Mouse (Mus musculus): Measurements from ENCODE around the gene Ly6g6e. TPM values are rescaled to one million over a fixed set of nuclear protein-coding genes. Genes with fewer than 3 reads are reported as not detected.
A peak's percentile ranks its signal among the peaks of the same experiment; 100 is the strongest.

The Ly6g6e gene
- polyA plus RNA-seq, 1 experiment from 2014 or later = 0.81 TPM

DNA sequence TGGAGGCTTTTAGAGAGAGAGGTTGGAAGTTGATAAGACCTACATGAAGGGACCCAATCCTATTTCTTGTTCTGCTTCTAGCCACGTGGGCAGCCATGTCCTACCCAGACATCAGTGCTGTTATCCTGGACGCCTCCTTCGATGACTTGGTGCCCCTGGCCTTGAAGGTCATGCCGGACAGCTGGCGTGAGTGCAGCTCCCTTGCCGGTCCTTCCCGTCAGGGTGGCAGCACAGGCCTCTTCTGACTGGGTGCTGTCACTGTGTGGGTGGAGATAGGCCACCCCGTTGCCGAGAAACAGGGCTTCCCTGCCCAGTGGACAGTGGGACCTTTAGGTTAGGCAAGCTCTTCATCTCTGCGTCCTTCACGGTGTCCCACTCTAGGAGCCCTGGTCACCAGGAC, 24.5 kb downstream of the Ly6g6e start:
- no peak for ATAC-seq (ENCODE audit: low FRiP score, low TSS enrichment)
- no peaks in the 10 kb centered on the region for H3K9me3 ChIP-seq (ENCODE audit: control insufficient read depth, low read length)
- peaks cover 72% of the 10 kb centered on the region for H3K36me3 ChIP-seq (ENCODE audit: control insufficient read depth, insufficient read depth, low read length)
- H3K4me3 ChIP-seq (ENCODE audit: low read length) = no peak overlapping the region
- peak overlapping the region; percentile 13; the same call in 1 of the 2 replicates for H3K9ac ChIP-seq (ENCODE audit: low read depth, low read length)
- 81% methylated on average over 11 of the region's 11 CpGs for WGBS
- H3K4me2 ChIP-seq (replicated peaks; ENCODE audit: low read depth, low read length) = no peak overlapping the region
- H3K4me1 ChIP-seq (ENCODE audit: control insufficient read depth, insufficient read depth, low read length) = peaks cover 10% of the 10 kb centered on the region; the same call in 1 of the 2 replicates
- H3K27ac ChIP-seq (ENCODE audit: low read depth, low read length) = no peak overlapping the region
- no peaks in the 10 kb centered on the region for H3K27me3 ChIP-seq (ENCODE audit: control insufficient read depth, insufficient read depth, low read length)

DNA sequence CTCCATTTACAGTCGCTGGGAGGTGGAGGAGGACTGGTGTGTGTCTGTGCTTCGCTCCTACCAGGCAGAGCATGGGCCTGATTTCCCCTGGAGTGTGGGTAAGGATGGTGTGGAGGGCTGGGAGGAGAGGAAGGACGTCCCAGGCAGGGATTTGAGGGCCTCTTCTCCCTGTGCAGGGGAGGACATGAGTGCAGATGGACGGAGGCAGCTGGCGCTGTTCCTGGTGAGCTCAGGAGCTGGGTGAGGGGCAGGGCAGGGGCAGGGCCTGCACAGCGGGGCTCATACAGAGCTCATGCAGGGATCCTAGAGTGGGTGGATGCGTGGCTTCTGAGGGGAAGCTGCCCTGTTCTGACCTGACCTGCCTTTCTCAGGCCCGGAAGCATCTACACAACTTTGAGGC, 25.6 kb downstream of the Ly6g6e start:
- Histone ChIP-seq H3K9me3 (ENCODE audit: control insufficient read depth, low read length) (no peaks in the 10 kb centered on the region), H3K27me3 (ENCODE audit: control insufficient read depth, insufficient read depth, low read length) (no peaks in the 10 kb centered on the region), H3K36me3 (ENCODE audit: control insufficient read depth, insufficient read depth, low read length) (peaks cover 61% of the 10 kb centered on the region), H3K27ac (ENCODE audit: low read depth, low read length) (peak overlapping the region; percentile 24; the same call in 1 of the 2 replicates), H3K9ac (ENCODE audit: low read depth, low read length) (no peak overlapping the region), H3K4me1 (ENCODE audit: control insufficient read depth, insufficient read depth, low read length) (peaks cover 10% of the 10 kb centered on the region; the same call in 1 of the 2 replicates), H3K4me3 (ENCODE audit: low read length) (no peak overlapping the region), H3K4me2 (replicated peaks; ENCODE audit: low read depth, low read length) (no peak overlapping the region)
- WGBS = 70% methylated on average over 8 of the region's 8 CpGs
- peak; percentile 21; the same call in 1 of the 2 replicates for ATAC-seq (ENCODE audit: low FRiP score, low TSS enrichment)

DNA sequence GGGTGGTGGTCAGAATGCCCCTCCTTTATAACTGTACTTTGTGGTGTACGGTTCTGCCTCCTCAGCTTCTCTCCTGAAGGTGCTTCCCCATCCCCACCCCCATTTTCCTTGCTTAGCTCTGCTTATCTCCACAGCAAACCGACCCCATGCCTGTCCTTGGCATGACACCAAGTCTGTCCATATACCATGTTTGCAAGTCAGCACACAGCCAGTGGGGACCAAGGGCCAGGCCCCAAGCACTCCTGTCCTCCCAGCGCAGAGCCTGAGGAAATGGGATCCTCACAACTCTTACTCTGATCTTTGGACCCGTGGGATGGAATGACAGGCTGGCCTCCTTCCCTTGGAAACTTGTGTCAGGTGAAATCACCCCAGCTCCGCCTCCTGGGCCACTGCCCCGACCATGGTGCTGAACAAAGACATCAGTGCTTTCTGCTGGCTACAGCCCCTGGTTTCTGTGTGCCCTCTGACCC, 26.6 kb downstream of the Ly6g6e start:
- Histone ChIP-seq H3K27ac (ENCODE audit: low read depth, low read length) (no peak overlapping the region), H3K27me3 (ENCODE audit: control insufficient read depth, insufficient read depth, low read length) (no peaks in the 10 kb centered on the region), H3K4me2 (replicated peaks; ENCODE audit: low read depth, low read length) (no peak overlapping the region), H3K9me3 (ENCODE audit: control insufficient read depth, low read length) (no peaks in the 10 kb centered on the region), H3K36me3 (ENCODE audit: control insufficient read depth, insufficient read depth, low read length) (peaks cover 53% of the 10 kb centered on the region), H3K4me1 (ENCODE audit: control insufficient read depth, insufficient read depth, low read length) (peaks cover 10% of the 10 kb centered on the region; the same call in 1 of the 2 replicates), H3K4me3 (ENCODE audit: low read length) (no peak overlapping the region), H3K9ac (ENCODE audit: low read depth, low read length) (no peak overlapping the region)
- ATAC-seq (ENCODE audit: low FRiP score, low TSS enrichment) = no peak
- 64% methylated on average over 6 of the region's 6 CpGs for WGBS

DNA sequence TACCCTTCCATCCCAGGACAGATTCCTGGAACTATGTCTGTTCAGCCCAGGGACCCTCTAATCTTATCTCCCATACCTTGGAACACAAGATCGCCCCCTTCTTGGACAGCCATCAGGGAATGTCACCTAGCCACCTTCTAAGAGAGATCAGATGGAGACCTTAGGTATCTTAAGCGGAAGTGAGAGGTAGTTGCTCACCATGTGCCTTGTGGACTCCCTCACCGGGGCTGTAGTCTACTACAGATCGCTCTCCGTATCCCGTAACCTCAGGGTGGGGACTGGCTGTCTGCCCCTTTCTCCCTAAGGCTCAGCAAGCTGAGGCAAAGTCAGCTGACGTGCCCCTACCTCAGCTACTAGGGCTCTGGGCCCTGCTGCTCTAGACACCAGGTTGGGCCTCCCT, 27.4 kb downstream of the Ly6g6e start:
- ATAC-seq (ENCODE audit: low FRiP score, low TSS enrichment) = no peak
- no peak overlapping the region for H3K4me2 ChIP-seq (replicated peaks; ENCODE audit: low read depth, low read length)
- no peak overlapping the region for H3K9ac ChIP-seq (ENCODE audit: low read depth, low read length)
- H3K36me3 ChIP-seq (ENCODE audit: control insufficient read depth, insufficient read depth, low read length) = peaks cover 45% of the 10 kb centered on the region
- WGBS = 93% methylated on average over 7 of the region's 7 CpGs
- H3K9me3 ChIP-seq (ENCODE audit: control insufficient read depth, low read length) = no peaks in the 10 kb centered on the region
- H3K27ac ChIP-seq (ENCODE audit: low read depth, low read length) = no peak overlapping the region
- H3K27me3 ChIP-seq (ENCODE audit: control insufficient read depth, insufficient read depth, low read length) = no peaks in the 10 kb centered on the region
- no peak overlapping the region for H3K4me3 ChIP-seq (ENCODE audit: low read length)
- peaks cover 10% of the 10 kb centered on the region; the same call in 1 of the 2 replicates for H3K4me1 ChIP-seq (ENCODE audit: control insufficient read depth, insufficient read depth, low read length)

DNA sequence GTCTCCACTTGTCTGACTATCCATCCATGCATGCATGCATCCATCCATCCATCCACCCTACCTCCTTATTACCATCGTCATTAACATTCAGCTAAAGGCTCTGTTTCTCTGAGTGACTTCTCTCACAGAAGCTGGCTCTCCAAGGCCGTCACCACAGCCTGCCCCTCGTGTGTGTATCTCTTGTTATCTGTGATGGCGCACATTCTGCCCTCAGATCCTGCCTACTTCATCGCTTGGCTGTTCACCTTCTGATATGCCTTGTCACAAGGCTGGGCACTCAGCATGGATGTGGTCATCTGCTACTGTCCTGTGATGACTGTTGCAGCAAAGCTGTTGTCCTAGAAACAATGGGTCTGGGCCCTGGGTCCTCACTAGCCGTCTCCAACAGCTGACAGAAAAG, 28.1 kb downstream of the Ly6g6e start:
- Histone ChIP-seq H3K4me1 (ENCODE audit: control insufficient read depth, insufficient read depth, low read length) (peaks cover 10% of the 10 kb centered on the region; the same call in 1 of the 2 replicates), H3K4me2 (replicated peaks; ENCODE audit: low read depth, low read length) (no peak overlapping the region), H3K9ac (ENCODE audit: low read depth, low read length) (no peak overlapping the region), H3K27me3 (ENCODE audit: control insufficient read depth, insufficient read depth, low read length) (no peaks in the 10 kb centered on the region), H3K9me3 (ENCODE audit: control insufficient read depth, low read length) (no peaks in the 10 kb centered on the region), H3K4me3 (ENCODE audit: low read length) (no peak overlapping the region), H3K36me3 (ENCODE audit: control insufficient read depth, insufficient read depth, low read length) (peaks cover 39% of the 10 kb centered on the region), H3K27ac (ENCODE audit: low read depth, low read length) (no peak overlapping the region)
- 78% methylated on average over 6 of the region's 6 CpGs for WGBS
- ATAC-seq (ENCODE audit: low FRiP score, low TSS enrichment) = no peak

DNA sequence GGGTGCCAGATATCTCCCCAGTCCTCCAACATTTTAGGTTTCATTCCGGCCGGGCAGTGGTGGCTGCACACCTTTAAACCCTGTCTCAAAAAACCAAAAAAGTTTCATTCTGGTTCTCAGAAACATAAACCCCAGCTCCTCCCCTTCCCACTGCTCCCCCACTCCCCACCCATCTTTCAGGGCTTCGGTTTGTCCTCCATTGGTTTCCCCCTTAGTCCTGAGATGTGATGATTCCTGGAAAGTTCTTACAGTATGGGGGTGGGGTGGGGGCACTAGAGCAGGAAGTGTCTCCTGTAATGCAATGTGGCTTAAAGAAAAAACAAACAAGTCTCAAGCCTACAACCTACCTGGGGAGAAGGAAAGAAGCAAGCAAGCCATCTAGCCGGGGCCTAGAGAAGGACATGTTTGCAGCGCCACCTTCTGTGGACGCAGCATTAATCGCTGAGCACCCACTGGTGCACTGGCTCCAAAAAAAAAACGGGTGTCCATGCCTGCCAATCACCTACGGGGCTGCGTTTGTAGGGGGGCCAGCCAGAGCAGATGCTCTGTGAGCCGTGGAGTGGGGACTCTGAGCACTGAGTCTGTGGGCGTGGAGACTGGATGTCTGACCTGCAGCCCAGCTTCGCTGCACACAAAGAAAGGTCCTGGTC, 29.2 kb downstream of the Ly6g6e start:
- Histone ChIP-seq H3K9ac (ENCODE audit: low read depth, low read length) (0 out of 2 replicates have a peak overlapping the region, but pooled peaks have one; percentile 40), H3K4me3 (ENCODE audit: low read length) (no peak overlapping the region), H3K27ac (ENCODE audit: low read depth, low read length) (no peak overlapping the region), H3K4me2 (replicated peaks; ENCODE audit: low read depth, low read length) (peak overlapping the region; percentile 28), H3K9me3 (ENCODE audit: control insufficient read depth, low read length) (no peaks in the 10 kb centered on the region), H3K27me3 (ENCODE audit: control insufficient read depth, insufficient read depth, low read length) (no peaks in the 10 kb centered on the region), H3K36me3 (ENCODE audit: control insufficient read depth, insufficient read depth, low read length) (peaks cover 28% of the 10 kb centered on the region), H3K4me1 (ENCODE audit: control insufficient read depth, insufficient read depth, low read length) (peaks cover 10% of the 10 kb centered on the region; the same call in 1 of the 2 replicates)
- 25% methylated on average over 13 of the region's 13 CpGs for WGBS
- ATAC-seq (ENCODE audit: low FRiP score, low TSS enrichment) = peak; percentile 33; the same call in 1 of the 2 replicates

DNA sequence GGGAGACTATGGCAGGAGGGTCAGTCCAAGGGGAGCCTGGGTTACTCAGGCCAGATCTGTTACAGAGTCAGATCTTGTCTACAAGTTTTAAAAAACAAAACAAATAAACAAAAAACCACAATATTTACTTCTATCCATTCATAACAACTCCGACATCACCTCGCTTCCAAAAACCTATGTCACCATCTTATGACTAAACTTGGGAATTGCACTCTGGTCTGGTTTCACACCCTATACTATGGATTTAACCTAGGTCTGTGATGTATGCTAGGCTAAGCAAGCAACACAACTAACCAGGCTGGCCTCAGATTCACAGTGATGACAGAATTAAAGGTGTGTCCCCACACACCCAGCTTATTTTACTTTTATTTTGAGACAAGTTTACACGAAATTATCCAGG, 29.8 kb downstream of the Ly6g6e start:
- Histone ChIP-seq H3K4me3 (ENCODE audit: low read length) (no peak overlapping the region), H3K9ac (ENCODE audit: low read depth, low read length) (no peak overlapping the region), H3K27ac (ENCODE audit: low read depth, low read length) (no peak overlapping the region), H3K4me2 (replicated peaks; ENCODE audit: low read depth, low read length) (no peak overlapping the region), H3K36me3 (ENCODE audit: control insufficient read depth, insufficient read depth, low read length) (peaks cover 22% of the 10 kb centered on the region), H3K27me3 (ENCODE audit: control insufficient read depth, insufficient read depth, low read length) (no peaks in the 10 kb centered on the region), H3K4me1 (ENCODE audit: control insufficient read depth, insufficient read depth, low read length) (peaks cover 7% of the 10 kb centered on the region; the same call in 1 of the 2 replicates), H3K9me3 (ENCODE audit: control insufficient read depth, low read length) (no peaks in the 10 kb centered on the region)
- ATAC-seq (ENCODE audit: low FRiP score, low TSS enrichment) = no peak
- 76% methylated on average over 3 of the region's 3 CpGs for WGBS

DNA sequence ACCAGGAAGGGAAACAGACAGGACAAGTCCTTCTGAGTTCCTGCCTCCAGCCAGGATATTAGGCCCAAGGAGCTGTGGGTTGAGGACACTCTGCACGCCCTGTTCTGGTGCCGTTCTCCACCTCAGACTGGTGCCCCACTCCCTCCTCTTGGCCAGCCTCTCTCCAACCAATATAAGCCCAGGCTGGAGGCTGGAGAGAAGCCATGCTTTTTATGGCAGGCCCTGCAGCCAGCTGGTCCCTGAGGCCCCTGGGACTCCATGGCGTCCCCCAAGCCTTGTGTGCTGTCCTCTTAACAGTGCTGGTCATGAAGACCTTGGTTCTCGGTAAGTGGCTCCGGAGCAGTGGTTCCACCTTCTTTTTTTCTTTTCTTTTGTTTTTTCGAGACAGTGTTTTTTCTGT, 31.4 kb downstream of the Ly6g6e start, which contains the start of gene Ly6g5c:
Gene Ly6g5c, plus strand, starts transcription at position 183 of the 400 bp plus-strand sequence.
- no peaks in the 10 kb centered on the region for H3K9me3 ChIP-seq (ENCODE audit: control insufficient read depth, low read length)
- no peak within 1 kb of the TSS for H3K4me2 ChIP-seq (replicated peaks; ENCODE audit: low read depth, low read length)
- no peak within 1 kb of the TSS for H3K4me3 ChIP-seq (ENCODE audit: low read length)
- no peak for ATAC-seq (ENCODE audit: low FRiP score, low TSS enrichment)
- H3K27me3 ChIP-seq (ENCODE audit: control insufficient read depth, insufficient read depth, low read length) = no peaks in the 10 kb centered on the region
- peaks cover 4% of the 10 kb centered on the region; the same call in 1 of the 2 replicates for H3K4me1 ChIP-seq (ENCODE audit: control insufficient read depth, insufficient read depth, low read length)
- peaks cover 7% of the 10 kb centered on the region for H3K36me3 ChIP-seq (ENCODE audit: control insufficient read depth, insufficient read depth, low read length)
- no peak within 1 kb of the TSS for H3K27ac ChIP-seq (ENCODE audit: low read depth, low read length)
- WGBS = 76% methylated on average over 6 of the region's 6 CpGs
- H3K9ac ChIP-seq (ENCODE audit: low read depth, low read length) = no peak within 1 kb of the TSS

DNA sequence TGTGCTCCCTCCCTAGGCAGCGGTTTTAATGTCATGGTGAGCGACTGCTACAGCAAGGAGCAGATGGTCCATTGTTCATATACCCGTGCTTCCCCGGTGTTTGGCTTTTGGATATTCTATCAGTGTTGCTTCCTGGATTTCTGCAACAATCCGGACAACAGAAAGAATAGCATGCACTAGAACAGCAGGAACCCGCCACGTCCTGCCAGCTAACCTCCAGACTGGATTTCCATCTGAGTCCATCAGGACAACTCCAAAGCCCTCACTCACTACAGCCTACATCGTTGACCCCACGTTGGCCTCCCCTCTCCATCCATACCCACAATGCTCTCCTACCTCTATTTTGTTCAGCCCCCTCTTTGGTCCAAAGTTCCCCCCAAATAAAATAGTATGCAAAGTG, 35.1 kb downstream of the Ly6g6e start:
- no peak overlapping the region for H3K27ac ChIP-seq (ENCODE audit: low read depth, low read length)
- H3K4me3 ChIP-seq (ENCODE audit: low read length) = no peak overlapping the region
- no peaks in the 10 kb centered on the region for H3K9me3 ChIP-seq (ENCODE audit: control insufficient read depth, low read length)
- no peak overlapping the region for H3K4me2 ChIP-seq (replicated peaks; ENCODE audit: low read depth, low read length)
- H3K4me1 ChIP-seq (ENCODE audit: control insufficient read depth, insufficient read depth, low read length) = no peaks in the 10 kb centered on the region
- peaks cover 23% of the 10 kb centered on the region for H3K36me3 ChIP-seq (ENCODE audit: control insufficient read depth, insufficient read depth, low read length)
- ATAC-seq (ENCODE audit: low FRiP score, low TSS enrichment) = no peak
- no peak overlapping the region for H3K9ac ChIP-seq (ENCODE audit: low read depth, low read length)
- H3K27me3 ChIP-seq (ENCODE audit: control insufficient read depth, insufficient read depth, low read length) = no peaks in the 10 kb centered on the region
- WGBS = 80% methylated on average over 9 of the region's 9 CpGs
